In genomic region chr17:48936445-48937141, GRCm38 (mm10) we compare ENCODE assay signal across 12 mouse cellular contexts. TPM values are rescaled to one million over a fixed set of nuclear protein-coding genes. Genes with fewer than 3 reads are reported as not detected.
DNase-seq lines count a peak whose midpoint lies in the region; ATAC-seq and TF ChIP-seq lines count a peak whose summit lies in the region.
"Had no signal": no experiment of that assay in that cellular context is flagged by ENCODE, and none has a peak within 500 bp of the region (broad histone marks: within the 10 kb centered on the region; RNA-seq: fewer than 3 reads in every experiment).

No protein-coding gene starts in this region.

- no peak overlapping the region for H3K27ac ChIP-seq in heart, postnatal 0 days (ENCODE audit: low read depth)
- H3K27ac ChIP-seq in liver, adult 2 months (replicated peaks; ENCODE audit: insufficient read depth, low read depth, low read length): no peak overlapping the region
- no peak overlapping the region for H3K27ac ChIP-seq in liver, embryonic 11.5 days (ENCODE audit: low read depth, low read length)
- no peak overlapping the region for H3K27ac ChIP-seq in ES-E14 (ENCODE audit: insufficient read depth, low read depth, low read length, poor library complexity, severe bottlenecking)
- H3K27ac ChIP-seq: embryonic facial prominence, embryonic 13.5 days; heart, embryonic 15.5 days; liver, embryonic 14.5 days had no signal

- in situ Hi-C loops in ES-E14 (cut with MboI; ENCODE audit: low sequenced_read_pairs in 2 of 2, unreplicated experiment in 2 of 2): loop anchor here (25.0 kb wide), 1 partner anchor 251 kb away; no protein-coding TSS in a partner anchor

- WGBS in heart, postnatal 0 days: 37% methylated on average over 5 of the region's 5 CpGs
- 57% methylated on average over 5 of the region's 5 CpGs for WGBS in liver, adult 2 months
- WGBS in liver, embryonic 11.5 days: 44% methylated on average over 5 of the region's 5 CpGs

- TF ChIP-seq EP300 in heart, postnatal 0 days (IDR thresholded peaks at IDR 0.05; ENCODE audit: low read depth): no peak

- no peak overlapping the region for H3K4me2 ChIP-seq in heart, postnatal 0 days (ENCODE audit: low read depth, low read length)
- H3K4me2 ChIP-seq in liver, embryonic 11.5 days: no peak overlapping the region
- H3K4me2 ChIP-seq: embryonic facial prominence, embryonic 13.5 days; heart, embryonic 15.5 days had no signal

- no peak for ATAC-seq in heart, postnatal 0 days (ENCODE audit: insufficient read depth, low read depth)
- ATAC-seq in liver, embryonic 11.5 days (replicated peaks; ENCODE audit: low FRiP score): no peak
- ATAC-seq: activated CD4-positive, CD25-positive, alpha-beta regulatory T cell, adult 4 months had no signal

- no peaks in the 10 kb centered on the region for H3K4me1 ChIP-seq in heart, postnatal 0 days (ENCODE audit: control insufficient read depth, insufficient read depth)
- H3K4me1 ChIP-seq in liver, adult 2 months (ENCODE audit: control insufficient read depth, insufficient read depth, low read length): peaks cover 8% of the 10 kb centered on the region
- H3K4me1 ChIP-seq in liver, embryonic 11.5 days (replicated peaks; ENCODE audit: control insufficient read depth, insufficient read depth, low read length): no peaks in the 10 kb centered on the region
- H3K4me1 ChIP-seq in ES-E14 (ENCODE audit: control insufficient read depth in 2 of 2, insufficient read depth in 2 of 2, low read length in 2 of 2, poor library complexity in 1 of 2): peaks cover 0 to 4% of the 10 kb centered on the region in 2 experiments; a peak in 1 of 4 replicates

- H3K9me3 ChIP-seq in heart, postnatal 0 days (replicated peaks; ENCODE audit: control insufficient read depth, low read length): no peaks in the 10 kb centered on the region
- no peaks in the 10 kb centered on the region for H3K9me3 ChIP-seq in liver, embryonic 11.5 days (ENCODE audit: control insufficient read depth, low read length)
- no peaks in the 10 kb centered on the region for H3K9me3 ChIP-seq in ES-E14 (ENCODE audit: control insufficient read depth, insufficient read depth, low read depth, low read length)
- H3K9me3 ChIP-seq: embryonic facial prominence, embryonic 13.5 days; heart, embryonic 15.5 days had no signal

- H3K79me2 ChIP-seq in liver, adult 2 months (ENCODE audit: control insufficient read depth, insufficient read depth, low read length): no peaks in the 10 kb centered on the region

- H3K27me3 ChIP-seq in heart, postnatal 0 days (ENCODE audit: control insufficient read depth, insufficient read depth, low read length): peaks cover 36% of the 10 kb centered on the region
- peaks cover 6% of the 10 kb centered on the region; the same call in 1 of the 2 replicates for H3K27me3 ChIP-seq in liver, adult 2 months (ENCODE audit: control insufficient read depth, insufficient read depth, low read length)
- peaks cover 28% of the 10 kb centered on the region for H3K27me3 ChIP-seq in liver, embryonic 11.5 days (replicated peaks; ENCODE audit: control insufficient read depth, insufficient read depth, low read length)

- H3K36me3 ChIP-seq in heart, postnatal 0 days (replicated peaks; ENCODE audit: control insufficient read depth, insufficient read depth, low read length): no peaks in the 10 kb centered on the region
- H3K36me3 ChIP-seq in liver, adult 2 months (ENCODE audit: control insufficient read depth, insufficient read depth, low read length): no peaks in the 10 kb centered on the region
- H3K36me3 ChIP-seq in liver, embryonic 11.5 days (ENCODE audit: control insufficient read depth, insufficient read depth, low read length): no peaks in the 10 kb centered on the region
- no peaks in the 10 kb centered on the region for H3K36me3 ChIP-seq in ES-E14 (ENCODE audit: control insufficient read depth, insufficient read depth, low read length, poor library complexity, severe bottlenecking)
- H3K36me3 ChIP-seq: embryonic facial prominence, embryonic 13.5 days; heart, embryonic 15.5 days had no signal

- H3K4me3 ChIP-seq in heart, postnatal 0 days (ENCODE audit: low read depth, low read length): no peak overlapping the region
- no peak overlapping the region for H3K4me3 ChIP-seq in liver, adult 2 months (ENCODE audit: insufficient read depth, low read depth, low read length)
- no peak overlapping the region for H3K4me3 ChIP-seq in liver, embryonic 11.5 days (ENCODE audit: low read depth, low read length)
- H3K4me3 ChIP-seq in ES-E14 (ENCODE audit: insufficient read depth in 1 of 2, low read depth in 1 of 2, low read length in 2 of 2, poor library complexity in 1 of 2, severe bottlenecking in 1 of 2): no peak overlapping the region
- H3K4me3 ChIP-seq: embryonic facial prominence, embryonic 13.5 days; heart, embryonic 15.5 days had no signal

- TF ChIP-seq CTCF in heart, postnatal 0 days (IDR thresholded peaks at IDR 0.05; ENCODE audit: low read depth): peak; percentile 14; the same call in 1 of the 2 replicates
- TF ChIP-seq CTCF in liver, adult 2 months (IDR thresholded peaks at IDR 0.05; ENCODE audit: low read depth, low read length): no peak

- no peak for TF ChIP-seq POLR2A in liver, adult 2 months (IDR thresholded peaks at IDR 0.05; ENCODE audit: extremely low read depth, insufficient read depth, low read length)

- no peak overlapping the region for H3K9ac ChIP-seq in heart, postnatal 0 days (replicated peaks; ENCODE audit: low read depth, low read length)
- H3K9ac ChIP-seq in liver, adult 2 months (ENCODE audit: low read depth, low read length): no peak overlapping the region
- H3K9ac ChIP-seq in liver, embryonic 11.5 days (ENCODE audit: low read depth, low read length): no peak overlapping the region
- no peak overlapping the region for H3K9ac ChIP-seq in ES-E14 (ENCODE audit: insufficient read depth, low read depth, low read length, poor library complexity, severe bottlenecking)
- H3K9ac ChIP-seq: embryonic facial prominence, embryonic 13.5 days; heart, embryonic 15.5 days; liver, embryonic 14.5 days had no signal

- no peak for DNase-seq in heart, postnatal 0 days (ENCODE audit: low spot score)
- no peak for DNase-seq in heart, adult 8-10 months (ENCODE audit: low spot score)
- DNase-seq in liver, adult 2 months (ENCODE audit: extremely low read depth, low read depth, low spot score): peak; percentile 75
- DNase-seq in liver, embryonic 11.5 days (ENCODE audit: low spot score): no peak
- DNase-seq in ES-E14 (ENCODE audit: low read depth, low spot score): no peak
- DNase-seq in forelimb bud, embryonic 11.5 days (ENCODE audit: low read depth, low spot score): peak; percentile 26
- DNase-seq in urinary bladder, adult 18-20 months (ENCODE audit: low spot score in 2 of 2): no peak
- DNase-seq in cerebellum, adult 11 months: no peak

TF ChIP-seq in ES-E14, 5 proteins besides CTCF, POLR2A, EP300 and RAD21:
- TF ChIP-seq ZC3H11A (IDR thresholded peaks at IDR 0.05; ENCODE audit: borderline replicate concordance, low read depth, low read length) (no peak), MAFK (IDR thresholded peaks at IDR 0.05; ENCODE audit: insufficient read depth, low read depth, low read length) (peak; percentile 89), HCFC1 (IDR thresholded peaks at IDR 0.05; ENCODE audit: borderline replicate concordance, insufficient read depth, low read length) (0 out of 2 replicates have a peak, but pooled peaks have one; percentile 26)

RNA-seq across cellular contexts. Expression of gene Lrfn2, which starts 4.4 kb away (rescaled TPM):
- 0.15 TPM in 1 of 2 replicates, not detected in the other for total RNA-seq in heart, postnatal 0 days (2014; rRNA removed; ENCODE audit: low replicate concordance)
- 0.04 and 0.05 TPM in 2 replicates for polyA plus RNA-seq in heart, postnatal 0 days (2015; fragmentation: Nextera tagmentation; extraction: Ambion mirVana)
- total RNA-seq in heart, adult 8-10 months (2022): under 1 TPM; 0.09 to 0.38 (median 0.28) TPM
- total RNA-seq in liver, adult 2 months (2014; rRNA removed): 0.07 TPM in 1 of 2 replicates, not detected in the other
- polyA plus RNA-seq in liver, adult 2 months (2012; rRNA removed): not detected in 2 replicates
- polyA plus RNA-seq in liver, embryonic 11.5 days (2014; fragmentation: Nextera tagmentation; extraction: Ambion mirVana): 0.06 and 0.27 TPM in 2 replicates
- total RNA-seq in ES-E14 (2012; rRNA removed): 0.11 and 0.13 TPM in 2 replicates
- polyA plus RNA-seq: activated CD4-positive, CD25-positive, alpha-beta regulatory T cell, adult 4 months had no signal

Comparison
In these comparisons a context has a peak if more than half of its experiments do, and no peak if none do; other contexts are left out.
1. DNase-seq: peak in liver, adult 2 months (single experiment) and forelimb bud, embryonic 11.5 days (single experiment); none in heart, postnatal 0 days (single experiment), heart, adult 8-10 months (single experiment), liver, embryonic 11.5 days (single experiment), ES-E14 (single experiment), urinary bladder, adult 18-20 months (0 of 2) and cerebellum, adult 11 months (single experiment).